Mouse (Mus musculus) ES-Bruce4 (cell line): ENCODE measurements around the gene Fmc1.

Source experiments
- CTCF ChIP-seq: IDR thresholded peaks from one replicate; pipeline ENCODE4 v1.8.1; 2011; ENCODE audit warnings: low read depth, low read length
- EP300 ChIP-seq: IDR thresholded peaks from 2 replicates; pipeline ENCODE4 v1.6.1; 2011; ENCODE audit warnings: low read depth, low read length; ENCODE audit not compliant: insufficient read depth
- POLR2A ChIP-seq: IDR thresholded peaks from one replicate; pipeline ENCODE4 v1.8.1; 2011; ENCODE audit warnings: low read length; ENCODE audit not compliant: insufficient read depth

DNA sequence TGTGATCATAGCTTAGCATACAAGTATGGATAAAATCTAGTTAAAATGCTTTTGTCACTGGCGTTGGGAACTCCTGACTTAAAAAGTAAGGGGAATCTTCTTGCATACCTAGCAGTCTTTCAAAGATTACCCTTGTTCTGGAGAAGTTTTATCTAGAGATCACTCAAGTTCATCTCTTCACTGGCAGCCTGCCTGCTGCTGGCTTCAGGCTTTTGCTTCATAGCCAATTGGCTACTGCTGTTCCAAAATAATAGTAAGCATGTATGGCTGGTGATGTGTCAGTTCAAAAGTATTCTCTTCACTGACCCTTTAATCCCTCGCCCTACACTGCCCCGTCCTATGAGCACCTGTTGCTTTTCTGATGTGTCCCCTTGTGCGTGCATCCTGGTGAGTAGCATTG, 18.1 kb upstream of the Fmc1 start:
- TF ChIP-seq POLR2A (no peak), CTCF (no peak), EP300 (no peak)
